Mouse (Mus musculus): ENCODE data around the gene Vps35l. TPM values are rescaled to one million over a fixed set of nuclear protein-coding genes. Genes with fewer than 3 reads are reported as not detected.

Gene Vps35l
- polyA plus RNA-seq, 1 experiment from 2014 or later, result 66.7 TPM

- Histone ChIP-seq H3K4me3 (no peak overlapping the region), H3K9me3 (no peaks in the 10 kb centered on the region), H3K4me1 (no peaks in the 10 kb centered on the region), H3K27me3 (no peaks in the 10 kb centered on the region), H3K9ac (no peak overlapping the region), H3K27ac (no peak overlapping the region), H3K36me3 (peaks cover 60% of the 10 kb centered on the region), H3K4me2 (replicated peaks) (no peak overlapping the region)
- ATAC-seq (ENCODE audit: low FRiP score, low read depth), result no peak
- WGBS, result 71% methylated on average over 8 of the region's 8 CpGs
These were observed 25.6 kb downstream of the Vps35l start for GRCm38 (mm10) chr7:118765604-118766003.

- H3K36me3 ChIP-seq, result peaks cover 56% of the 10 kb centered on the region
These were observed 26.2 kb downstream of the Vps35l start for GRCm38 (mm10) chr7:118766119-118766833.

GRCm38 (mm10) chr7:118766834-118767224 lies 26.8 kb downstream of the Vps35l start:
- no peak overlapping the region for H3K4me2 ChIP-seq (replicated peaks)
- no peaks in the 10 kb centered on the region for H3K9me3 ChIP-seq
- no peak for ATAC-seq (ENCODE audit: low FRiP score, low read depth)
- H3K27me3 ChIP-seq, result no peaks in the 10 kb centered on the region
- H3K4me3 ChIP-seq, result no peak overlapping the region
- no peaks in the 10 kb centered on the region for H3K4me1 ChIP-seq
- 93% methylated on average over 5 of the region's 5 CpGs for WGBS
- peaks cover 51% of the 10 kb centered on the region for H3K36me3 ChIP-seq
- no peak overlapping the region for H3K9ac ChIP-seq
- no peak overlapping the region for H3K27ac ChIP-seq

More at GRCm38 (mm10) chr7:118766119-118766833, 26.2 kb downstream of the Vps35l start:
- 58% methylated on average over 18 of the region's 18 CpGs for WGBS
- no peak overlapping the region for H3K9ac ChIP-seq
- H3K27me3 ChIP-seq, result no peaks in the 10 kb centered on the region
- no peak; the same call in 1 of the 2 replicates for ATAC-seq (ENCODE audit: low FRiP score, low read depth)
- no peaks in the 10 kb centered on the region for H3K4me1 ChIP-seq
- no peaks in the 10 kb centered on the region for H3K9me3 ChIP-seq
- H3K4me2 ChIP-seq (replicated peaks), result no peak overlapping the region
- no peak overlapping the region for H3K4me3 ChIP-seq
- no peak overlapping the region for H3K27ac ChIP-seq

GRCm38 (mm10) chr7:118769208-118769607 lies 29.2 kb downstream of the Vps35l start:
- Histone ChIP-seq H3K36me3 (peaks cover 46% of the 10 kb centered on the region), H3K4me3 (no peak overlapping the region), H3K4me2 (replicated peaks) (no peak overlapping the region), H3K9ac (no peak overlapping the region), H3K27me3 (no peaks in the 10 kb centered on the region), H3K27ac (no peak overlapping the region), H3K4me1 (no peaks in the 10 kb centered on the region), H3K9me3 (no peaks in the 10 kb centered on the region)
- ATAC-seq (ENCODE audit: low FRiP score, low read depth), result no peak
- 81% methylated on average over 8 of the region's 8 CpGs for WGBS

GRCm38 (mm10) chr7:118769655-118770054 lies 29.6 kb downstream of the Vps35l start:
- Histone ChIP-seq H3K9ac (no peak overlapping the region), H3K36me3 (peaks cover 41% of the 10 kb centered on the region), H3K9me3 (no peaks in the 10 kb centered on the region), H3K4me2 (replicated peaks) (no peak overlapping the region), H3K4me1 (no peaks in the 10 kb centered on the region), H3K27ac (no peak overlapping the region), H3K27me3 (no peaks in the 10 kb centered on the region), H3K4me3 (no peak overlapping the region)
- WGBS, result 48% methylated on average over 1 of the region's 1 CpGs
- ATAC-seq (ENCODE audit: low FRiP score, low read depth), result no peak

GRCm38 (mm10) chr7:118773027-118773426 lies 33.0 kb downstream of the Vps35l start:
- Histone ChIP-seq H3K9ac (no peak overlapping the region), H3K27me3 (no peaks in the 10 kb centered on the region), H3K4me1 (no peaks in the 10 kb centered on the region), H3K27ac (no peak overlapping the region), H3K36me3 (peaks cover 59% of the 10 kb centered on the region), H3K4me3 (no peak overlapping the region), H3K4me2 (replicated peaks) (no peak overlapping the region), H3K9me3 (no peaks in the 10 kb centered on the region)
- WGBS, result 87% methylated on average over 12 of the region's 12 CpGs
- no peak for ATAC-seq (ENCODE audit: low FRiP score, low read depth)

- Histone ChIP-seq H3K36me3 (peaks cover 73% of the 10 kb centered on the region), H3K9ac (no peak overlapping the region), H3K4me1 (no peaks in the 10 kb centered on the region), H3K9me3 (no peaks in the 10 kb centered on the region), H3K27ac (no peak overlapping the region), H3K27me3 (no peaks in the 10 kb centered on the region), H3K4me3 (no peak overlapping the region), H3K4me2 (replicated peaks) (no peak overlapping the region)
- WGBS, result 81% methylated on average over 7 of the region's 7 CpGs
- no peak for ATAC-seq (ENCODE audit: low FRiP score, low read depth)
These were observed 36.0 kb downstream of the Vps35l start for GRCm38 (mm10) chr7:118775991-118776390.

GRCm38 (mm10) chr7:118776491-118776890 lies 36.5 kb downstream of the Vps35l start:
- Histone ChIP-seq H3K27me3 (no peaks in the 10 kb centered on the region), H3K4me1 (no peaks in the 10 kb centered on the region), H3K27ac (no peak overlapping the region), H3K36me3 (peaks cover 77% of the 10 kb centered on the region), H3K4me3 (no peak overlapping the region), H3K4me2 (replicated peaks) (no peak overlapping the region), H3K9ac (no peak overlapping the region), H3K9me3 (no peaks in the 10 kb centered on the region)
- ATAC-seq (ENCODE audit: low FRiP score, low read depth), result no peak
- 79% methylated on average over 9 of the region's 9 CpGs for WGBS

GRCm38 (mm10) chr7:118777598-118778394 lies 37.8 kb downstream of the Vps35l start:
- H3K4me2 ChIP-seq (replicated peaks), result no peak overlapping the region

GRCm38 (mm10) chr7:118778561-118778960 lies 38.5 kb downstream of the Vps35l start:
- Histone ChIP-seq H3K27ac (no peak overlapping the region), H3K27me3 (no peaks in the 10 kb centered on the region), H3K9me3 (no peaks in the 10 kb centered on the region), H3K36me3 (peaks cover 66% of the 10 kb centered on the region), H3K9ac (no peak overlapping the region), H3K4me1 (no peaks in the 10 kb centered on the region), H3K4me2 (replicated peaks) (no peak overlapping the region), H3K4me3 (no peak overlapping the region)
- no peak for ATAC-seq (ENCODE audit: low FRiP score, low read depth)
- WGBS, result 85% methylated on average over 6 of the region's 6 CpGs

More at GRCm38 (mm10) chr7:118777598-118778394, 37.8 kb downstream of the Vps35l start:
- 87% methylated on average over 10 of the region's 10 CpGs for WGBS
- Histone ChIP-seq H3K4me3 (no peak overlapping the region), H3K9ac (no peak overlapping the region), H3K4me1 (no peaks in the 10 kb centered on the region), H3K9me3 (no peaks in the 10 kb centered on the region), H3K36me3 (peaks cover 72% of the 10 kb centered on the region), H3K27ac (no peak overlapping the region), H3K27me3 (no peaks in the 10 kb centered on the region)
- ATAC-seq (ENCODE audit: low FRiP score, low read depth), result no peak

GRCm38 (mm10) chr7:118783305-118784001 lies 43.4 kb downstream of the Vps35l start:
- WGBS, result 92% methylated on average over 11 of the region's 11 CpGs
- no peak overlapping the region for H3K9ac ChIP-seq
- no peaks in the 10 kb centered on the region for H3K4me1 ChIP-seq
- H3K36me3 ChIP-seq, result peaks cover 52% of the 10 kb centered on the region
- no peak overlapping the region for H3K27ac ChIP-seq
- no peak overlapping the region for H3K4me2 ChIP-seq (replicated peaks)
- H3K9me3 ChIP-seq, result no peaks in the 10 kb centered on the region
- H3K27me3 ChIP-seq, result no peaks in the 10 kb centered on the region
- no peak for ATAC-seq (ENCODE audit: low FRiP score, low read depth)
- H3K4me3 ChIP-seq, result no peak overlapping the region

- Histone ChIP-seq H3K9ac (no peak overlapping the region), H3K4me3 (no peak overlapping the region), H3K4me2 (replicated peaks) (no peak overlapping the region), H3K4me1 (no peaks in the 10 kb centered on the region), H3K36me3 (peaks cover 42% of the 10 kb centered on the region), H3K27ac (no peak overlapping the region), H3K9me3 (no peaks in the 10 kb centered on the region), H3K27me3 (no peaks in the 10 kb centered on the region)
- WGBS, result 81% methylated on average over 6 of the region's 6 CpGs
- ATAC-seq (ENCODE audit: low FRiP score, low read depth), result no peak
These were observed 46.1 kb downstream of the Vps35l start for GRCm38 (mm10) chr7:118786091-118786490.
